Mouse (Mus musculus) embryonic facial prominence, embryonic 14.5 days (tissue): ENCODE results near the gene Hectd4. TPM values are rescaled to one million over a fixed set of nuclear protein-coding genes. Genes with fewer than 3 reads are reported as not detected.

Experiments
- ATAC-seq: fragments of 200-750 bp; cut with Nextera tagmentation; 2 replicates; pipeline ENCODE4 v1.8.0; 2017; ENCODE audit warnings: low read depth, moderate number of reproducible peaks, moderate TSS enrichment
- DNase-seq: peaks from one replicate; pipeline ENCODE4 v3.0.0-alpha.2; 2015; ENCODE audit warnings: low spot score
- H3K27ac ChIP-seq: fragments of 300-500 bp; sonication (generic); replicated peaks from 2 replicates; pipeline ENCODE4 v1.5.1; 2014; ENCODE audit warnings: low read depth, mild to moderate bottlenecking, low read length, moderate library complexity
- H3K27me3 ChIP-seq: fragments of 300-500 bp; sonication (generic); replicated peaks from 2 replicates; pipeline ENCODE4 v1.6.1; 2014; ENCODE audit warnings: low read length; ENCODE audit not compliant: control insufficient read depth, insufficient read depth
- H3K36me3 ChIP-seq: fragments of 300-500 bp; sonication (generic); 2 replicates; pipeline ENCODE4 v1.6.1; 2014; ENCODE audit warnings: low read length, mixed read lengths; ENCODE audit not compliant: control insufficient read depth, insufficient read depth
- H3K4me1 ChIP-seq: fragments of 300-500 bp; sonication (generic); 2 replicates; pipeline ENCODE4 v1.6.1; 2014; ENCODE audit warnings: antibody characterized with exemption, low read length; ENCODE audit not compliant: control insufficient read depth, insufficient read depth
- H3K4me2 ChIP-seq: fragments of 300-500 bp; sonication (generic); 2 replicates; pipeline ENCODE4 v1.6.1; 2014; ENCODE audit warnings: low read depth, mild to moderate bottlenecking, low read length, moderate library complexity, mixed read lengths
- H3K4me3 ChIP-seq: fragments of 300-500 bp; sonication (generic); 2 replicates; pipeline ENCODE4 v1.5.1; 2014; ENCODE audit warnings: low read depth, mild to moderate bottlenecking, low read length
- H3K9ac ChIP-seq: fragments of 300-500 bp; sonication (generic); 2 replicates; pipeline ENCODE4 v1.6.1; 2014; ENCODE audit warnings: low read depth, mild to moderate bottlenecking, low read length, moderate library complexity, mixed read lengths
- H3K9me3 ChIP-seq: fragments of 300-500 bp; sonication (generic); 2 replicates; pipeline ENCODE4 v1.6.1; 2016; ENCODE audit warnings: low read length; ENCODE audit not compliant: control insufficient read depth
- WGBS: fragments of 180-500 bp; shearing (Covaris S2); extraction: QIAGEN DNeasy Blood & Tissue Kit; methylation state at CpG from one replicate; pipeline ENCODE4 v1.1.7; 2014; 5-methylcytosine and 5-hydroxymethylcytosine counted together
- polyA plus RNA-seq: library from polyadenylated mRNA; unstranded; fragments of >200 nt; fragmentation: Nextera tagmentation; extraction: Ambion mirVana; gene quantifications from 2 replicates; pipeline ENCODE4 v1.2.1, GENCODE M21; 2014

The Hectd4 gene
- polyA plus RNA-seq, 1 experiment from 2014 or later: 7.3 TPM

DNA sequence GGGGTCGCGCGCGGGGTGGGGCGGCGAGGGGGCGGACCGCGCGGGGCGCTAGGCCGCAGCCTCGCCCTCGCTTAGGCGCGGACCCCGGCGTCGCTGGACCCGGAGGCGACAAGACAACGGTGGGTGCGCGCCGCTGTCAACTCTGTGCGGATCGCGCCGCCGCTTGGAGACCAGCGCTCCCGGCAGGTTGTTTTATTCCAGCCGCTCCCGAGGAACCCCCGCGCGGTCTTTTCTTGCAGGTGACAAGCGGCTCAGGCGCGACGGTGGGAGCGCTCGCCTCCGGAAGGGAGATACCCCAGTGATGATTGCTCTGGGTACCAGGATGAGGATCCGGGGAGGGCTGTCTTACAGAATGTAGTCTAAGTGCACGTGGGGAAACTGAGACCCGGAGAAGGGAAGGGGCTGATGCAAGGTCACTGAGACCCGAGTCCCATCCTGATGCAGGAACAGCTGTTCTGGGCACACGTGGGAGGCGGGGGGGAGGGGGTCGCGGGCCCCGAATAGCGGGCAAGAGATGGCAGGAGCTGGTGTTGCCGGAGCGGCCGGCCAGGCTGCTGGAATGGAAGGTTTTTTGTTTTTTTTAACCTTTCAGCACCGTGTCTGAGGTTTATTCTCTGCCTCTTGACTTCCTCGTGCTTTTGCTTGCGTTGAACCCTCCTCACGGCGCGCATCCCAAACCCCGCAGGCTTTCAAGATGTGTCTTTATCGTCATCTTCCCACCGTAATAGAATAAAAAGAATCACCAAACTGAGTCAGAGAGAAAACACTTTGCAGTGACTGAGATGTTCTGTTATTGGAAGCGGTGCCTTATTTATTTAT lies 178.3 kb downstream of the Hectd4 start:
- no peaks in the 10 kb centered on the region for H3K27me3 ChIP-seq

GRCm38 (mm10) chr5:121398965-121399462 lies 179.0 kb downstream of the Hectd4 start:
- Histone ChIP-seq H3K4me2 (peak overlapping the region; percentile 87), H3K4me1 (peaks cover 6% of the 10 kb centered on the region; the same call in 1 of the 2 replicates), H3K4me3 (peak overlapping the region; percentile 98), H3K36me3 (peaks cover 9% of the 10 kb centered on the region), H3K9me3 (no peaks in the 10 kb centered on the region), H3K9ac (peak overlapping the region; percentile 87), H3K27ac (no peak overlapping the region), H3K27me3 (no peaks in the 10 kb centered on the region)
- no peak for DNase-seq
- ATAC-seq: no peak
- WGBS: 51% methylated on average over 9 of the region's 9 CpGs

More for the DNA sequence above, 178.3 kb downstream of the Hectd4 start:
- H3K4me1 ChIP-seq: peaks cover 6% of the 10 kb centered on the region; the same call in 1 of the 2 replicates
- H3K36me3 ChIP-seq: peaks cover 6% of the 10 kb centered on the region; the same call in 1 of the 2 replicates
- ATAC-seq (peak; percentile 76), DNase-seq (peak; percentile 24)
- H3K4me2 ChIP-seq: peak overlapping the region; percentile 87
- H3K9ac ChIP-seq: peak overlapping the region; percentile 87
- H3K4me3 ChIP-seq: peak overlapping the region; percentile 98
- H3K27ac ChIP-seq: peak overlapping the region; percentile 65
- no peaks in the 10 kb centered on the region for H3K9me3 ChIP-seq
- WGBS: 4% methylated on average over 25 of the region's 67 CpGs

GRCm38 (mm10) chr5:121399540-121399939 lies 179.5 kb downstream of the Hectd4 start:
- Histone ChIP-seq H3K27ac (no peak overlapping the region), H3K4me1 (peaks cover 6% of the 10 kb centered on the region; the same call in 1 of the 2 replicates), H3K4me2 (peak overlapping the region; percentile 87), H3K9ac (0 out of 2 replicates have a peak overlapping the region, but pooled peaks have one; percentile 87), H3K9me3 (no peaks in the 10 kb centered on the region), H3K4me3 (peak overlapping the region; percentile 98), H3K27me3 (no peaks in the 10 kb centered on the region), H3K36me3 (peaks cover 12% of the 10 kb centered on the region)
- 87% methylated on average over 5 of the region's 5 CpGs for WGBS
- ATAC-seq (no peak), DNase-seq (no peak)

DNA sequence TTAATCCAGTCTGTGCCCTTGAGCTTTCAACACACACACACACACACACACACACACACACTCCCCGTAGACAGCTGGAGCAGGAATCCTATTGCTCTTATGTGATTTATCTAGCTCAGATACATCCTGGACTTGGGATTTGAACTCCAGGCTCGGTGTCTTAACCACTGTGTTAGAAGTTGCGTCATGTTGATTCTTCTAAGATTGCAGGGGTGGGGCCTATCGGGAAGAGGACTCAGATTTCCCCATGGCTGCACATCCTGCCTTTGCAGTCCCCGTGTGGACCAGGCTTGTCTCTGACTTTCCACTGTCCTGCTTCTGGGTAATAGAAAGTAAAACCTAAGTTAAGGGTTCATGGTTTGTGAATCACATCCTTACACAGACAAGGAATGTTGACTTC lies 180.0 kb downstream of the Hectd4 start:
- Histone ChIP-seq H3K4me2 (no peak overlapping the region), H3K9ac (no peak overlapping the region), H3K36me3 (peaks cover 12% of the 10 kb centered on the region), H3K27ac (no peak overlapping the region), H3K9me3 (no peaks in the 10 kb centered on the region), H3K27me3 (no peaks in the 10 kb centered on the region), H3K4me3 (no peak overlapping the region), H3K4me1 (peaks cover 6% of the 10 kb centered on the region; the same call in 1 of the 2 replicates)
- no peak for DNase-seq
- WGBS: 56% methylated on average over 5 of the region's 5 CpGs
- no peak for ATAC-seq

GRCm38 (mm10) chr5:121400849-121401248 lies 180.8 kb downstream of the Hectd4 start:
- Histone ChIP-seq H3K4me1 (peaks cover 6% of the 10 kb centered on the region; the same call in 1 of the 2 replicates), H3K4me3 (no peak overlapping the region), H3K27me3 (no peaks in the 10 kb centered on the region), H3K9me3 (no peaks in the 10 kb centered on the region), H3K9ac (no peak overlapping the region), H3K4me2 (no peak overlapping the region), H3K27ac (no peak overlapping the region), H3K36me3 (peaks cover 12% of the 10 kb centered on the region)
- WGBS: 85% methylated on average over 5 of the region's 5 CpGs
- DNase-seq (no peak), ATAC-seq (no peak)

- no peak overlapping the region for H3K9ac ChIP-seq
- no peaks in the 10 kb centered on the region for H3K9me3 ChIP-seq
- ATAC-seq (no peak), DNase-seq (no peak)
- H3K4me1 ChIP-seq: no peaks in the 10 kb centered on the region
- 89% methylated on average over 8 of the region's 8 CpGs for WGBS
- H3K4me2 ChIP-seq: no peak overlapping the region
- no peaks in the 10 kb centered on the region for H3K27me3 ChIP-seq
- peaks cover 60% of the 10 kb centered on the region for H3K36me3 ChIP-seq
- no peak overlapping the region for H3K27ac ChIP-seq
- no peak overlapping the region for H3K4me3 ChIP-seq
These were observed 187.8 kb downstream of the Hectd4 start for GRCm38 (mm10) chr5:121407856-121408255.

- 93% methylated on average over 4 of the region's 4 CpGs for WGBS
- Histone ChIP-seq H3K27me3 (no peaks in the 10 kb centered on the region), H3K4me3 (no peak overlapping the region), H3K9ac (no peak overlapping the region), H3K27ac (no peak overlapping the region), H3K9me3 (no peaks in the 10 kb centered on the region), H3K4me1 (no peaks in the 10 kb centered on the region), H3K4me2 (no peak overlapping the region), H3K36me3 (peaks cover 79% of the 10 kb centered on the region)
- no peak for DNase-seq
- no peak for ATAC-seq
These were observed 191.0 kb downstream of the Hectd4 start for GRCm38 (mm10) chr5:121410975-121411374.
